Mouse (Mus musculus) kidney, embryonic 14.5 days (tissue): ENCODE data around the gene Traf3ip2. TPM values are rescaled to one million over a fixed set of nuclear protein-coding genes. Genes with fewer than 3 reads are reported as not detected.

ENCODE experiments used
- ATAC-seq: fragments of 200-750 bp; cut with Nextera tagmentation; 2 replicates; pipeline ENCODE4 v1.8.0; 2017; ENCODE audit warnings: moderate number of reproducible peaks, mild to moderate bottlenecking, moderate TSS enrichment, moderate library complexity; ENCODE audit not compliant: low FRiP score, low TSS enrichment
- H3K27ac ChIP-seq: fragments of 300-500 bp; sonication (generic); 2 replicates; pipeline ENCODE4 v1.5.1; 2014; ENCODE audit warnings: low read depth, mild to moderate bottlenecking, low read length, moderate library complexity, mixed read lengths
- H3K27me3 ChIP-seq: fragments of 300-500 bp; sonication (generic); 2 replicates; pipeline ENCODE4 v1.6.1; 2014; ENCODE audit warnings: mild to moderate bottlenecking, low read length; ENCODE audit not compliant: control insufficient read depth, insufficient read depth
- H3K36me3 ChIP-seq: fragments of 300-500 bp; sonication (generic); 2 replicates; pipeline ENCODE4 v1.6.1; 2014; ENCODE audit warnings: low read length, mixed read lengths; ENCODE audit not compliant: control insufficient read depth, insufficient read depth
- H3K4me1 ChIP-seq: fragments of 300-500 bp; sonication (generic); 2 replicates; pipeline ENCODE4 v1.6.1; 2014; ENCODE audit warnings: low read length, mixed read lengths; ENCODE audit not compliant: control insufficient read depth, insufficient read depth
- H3K4me2 ChIP-seq: fragments of 300-500 bp; sonication (generic); replicated peaks from 2 replicates; pipeline ENCODE4 v1.6.1; 2014; ENCODE audit warnings: low read depth, mild to moderate bottlenecking, low read length
- H3K4me3 ChIP-seq: fragments of 300-500 bp; sonication (generic); 2 replicates; pipeline ENCODE4 v1.5.1; 2014; ENCODE audit warnings: mild to moderate bottlenecking, low read length
- H3K9ac ChIP-seq: fragments of 300-500 bp; sonication (generic); 2 replicates; pipeline ENCODE4 v1.6.1; 2014; ENCODE audit warnings: low read depth, mild to moderate bottlenecking, low read length, moderate library complexity
- H3K9me3 ChIP-seq: fragments of 300-500 bp; sonication (generic); 2 replicates; pipeline ENCODE4 v1.6.1; 2016; ENCODE audit warnings: low read length; ENCODE audit not compliant: control insufficient read depth
- WGBS: fragments of 180-500 bp; shearing (Covaris S2); extraction: QIAGEN DNeasy Blood & Tissue Kit; methylation state at CpG from one replicate; pipeline ENCODE4 v1.1.7; 2014; 5-methylcytosine and 5-hydroxymethylcytosine counted together
- polyA plus RNA-seq: library from polyadenylated mRNA; unstranded; fragments of >200 nt; fragmentation: Nextera tagmentation; extraction: Ambion mirVana; gene quantifications from 2 replicates; pipeline ENCODE4 v1.2.1, GENCODE M21; 2014

Traf3ip2 gene
- polyA plus RNA-seq, 1 experiment from 2014 or later = 19.6 TPM

- Histone ChIP-seq H3K4me1 (peaks cover 37% of the 10 kb centered on the region), H3K4me2 (no peak overlapping the region), H3K4me3 (no peak overlapping the region), H3K9me3 (no peaks in the 10 kb centered on the region), H3K27me3 (no peaks in the 10 kb centered on the region; the same call in 1 of the 2 replicates), H3K36me3 (peaks cover 7% of the 10 kb centered on the region; the same call in 1 of the 2 replicates), H3K9ac (no peak overlapping the region), H3K27ac (peak overlapping the region; percentile 51; the same call in 1 of the 2 replicates)
- ATAC-seq = no peak
- 35% methylated on average over 12 of the region's 12 CpGs for WGBS
Observed at GRCm38 (mm10) chr10:39624837-39625625, 12.3 kb downstream of the Traf3ip2 start.

- Histone ChIP-seq H3K27me3 (no peaks in the 10 kb centered on the region; the same call in 1 of the 2 replicates), H3K4me3 (no peak overlapping the region), H3K9me3 (no peaks in the 10 kb centered on the region), H3K27ac (peak overlapping the region; percentile 62; the same call in 1 of the 2 replicates), H3K4me1 (peaks cover 40% of the 10 kb centered on the region), H3K9ac (no peak overlapping the region), H3K4me2 (no peak overlapping the region), H3K36me3 (peaks cover 7% of the 10 kb centered on the region; the same call in 1 of the 2 replicates)
- 38% methylated on average over 11 of the region's 11 CpGs for WGBS
- no peak for ATAC-seq
Observed at GRCm38 (mm10) chr10:39625626-39626260, 13.0 kb downstream of the Traf3ip2 start.

DNA sequence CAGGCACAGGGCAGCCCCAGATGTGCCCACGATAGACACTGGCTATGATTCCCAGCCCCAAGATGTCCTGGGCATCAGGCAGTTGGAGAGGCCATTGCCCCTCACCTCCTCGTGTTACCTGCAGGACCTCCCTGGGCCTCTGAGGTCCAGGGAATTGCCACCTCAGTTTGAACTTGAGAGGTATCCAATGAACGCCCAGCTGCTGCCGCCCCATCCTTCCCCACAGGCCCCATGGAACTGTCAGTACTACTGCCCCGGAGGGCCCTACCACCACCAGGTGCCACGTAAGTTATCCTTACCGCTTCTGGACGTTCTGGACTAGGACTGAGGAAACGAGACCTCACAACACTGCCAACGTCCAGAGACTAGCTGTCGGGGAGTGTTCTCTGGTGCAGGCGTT is 13.6 kb downstream of the Traf3ip2 start:
- ATAC-seq = no peak
- Histone ChIP-seq H3K36me3 (peaks cover 7% of the 10 kb centered on the region; the same call in 1 of the 2 replicates), H3K9ac (no peak overlapping the region), H3K27me3 (no peaks in the 10 kb centered on the region; the same call in 1 of the 2 replicates), H3K9me3 (no peaks in the 10 kb centered on the region), H3K4me1 (peaks cover 46% of the 10 kb centered on the region), H3K4me2 (no peak overlapping the region), H3K27ac (no peak overlapping the region; the same call in 1 of the 2 replicates), H3K4me3 (no peak overlapping the region)
- WGBS = 76% methylated on average over 12 of the region's 12 CpGs

- no peaks in the 10 kb centered on the region for H3K9me3 ChIP-seq
- H3K4me3 ChIP-seq = no peak overlapping the region
- 0 out of 2 replicates have a peak, but pooled peaks cover 3% of the 10 kb centered on the region for H3K36me3 ChIP-seq
- H3K4me2 ChIP-seq = no peak overlapping the region
- H3K27me3 ChIP-seq = no peaks in the 10 kb centered on the region; the same call in 1 of the 2 replicates
- H3K9ac ChIP-seq = no peak overlapping the region
- H3K4me1 ChIP-seq = peaks cover 59% of the 10 kb centered on the region
- H3K27ac ChIP-seq = peak overlapping the region; percentile 82; the same call in 1 of the 2 replicates
- WGBS = 53% methylated on average over 10 of the region's 10 CpGs
- no peak for ATAC-seq
Observed at GRCm38 (mm10) chr10:39628799-39629517, 16.2 kb downstream of the Traf3ip2 start.

DNA sequence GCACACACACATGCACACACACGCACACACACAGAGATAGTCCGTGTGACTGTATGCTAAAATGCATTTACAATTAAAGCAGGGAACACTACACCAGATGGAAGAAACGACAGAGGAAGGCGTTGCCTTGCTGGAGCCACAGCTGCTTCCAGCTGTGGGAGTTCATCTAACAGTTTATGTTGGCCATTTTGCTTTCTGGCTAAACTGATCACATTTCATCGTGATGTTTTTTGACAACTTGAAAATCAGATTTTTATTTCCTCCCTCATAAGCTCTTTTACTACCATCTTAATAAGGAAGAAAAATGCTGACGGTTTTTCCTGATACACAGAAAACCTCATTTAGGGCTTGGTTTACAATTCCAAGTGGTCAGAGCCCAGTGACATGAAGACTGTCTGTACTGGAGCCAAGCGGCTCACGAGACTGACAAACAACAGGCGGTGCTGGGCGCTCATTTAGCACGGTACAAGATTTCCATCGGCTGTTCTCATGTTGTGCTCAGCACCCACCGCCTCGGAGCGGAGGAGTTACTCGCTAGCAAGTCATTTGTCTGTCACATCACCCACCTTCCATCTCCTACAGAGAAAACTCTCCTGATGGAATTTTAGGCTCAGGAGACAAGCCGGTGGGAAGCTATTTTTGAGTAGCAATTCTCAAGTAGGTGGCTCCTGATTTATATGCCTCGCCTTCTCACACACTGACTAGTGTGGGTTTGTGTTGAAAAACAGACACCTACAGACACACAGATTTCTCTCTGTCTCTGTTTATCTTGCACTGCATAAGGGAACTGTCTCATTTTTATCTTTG is 17.2 kb downstream of the Traf3ip2 start:
- no peaks in the 10 kb centered on the region for H3K9me3 ChIP-seq
- H3K36me3 ChIP-seq = peaks cover 9% of the 10 kb centered on the region
- H3K27ac ChIP-seq = peak overlapping the region; percentile 82
- peaks cover 50% of the 10 kb centered on the region for H3K4me1 ChIP-seq
- ATAC-seq = peak; percentile 84
- H3K27me3 ChIP-seq = no peaks in the 10 kb centered on the region; the same call in 1 of the 2 replicates
- no peak overlapping the region for H3K9ac ChIP-seq
- peak overlapping the region; percentile 24; the same call in 1 of the 2 replicates for H3K4me2 ChIP-seq
- H3K4me3 ChIP-seq = no peak overlapping the region
- WGBS = 24% methylated on average over 18 of the region's 18 CpGs

- H3K27ac ChIP-seq = peak overlapping the region; percentile 82; the same call in 1 of the 2 replicates
- peaks cover 42% of the 10 kb centered on the region for H3K4me1 ChIP-seq
- 35% methylated on average over 6 of the region's 6 CpGs for WGBS
Observed at GRCm38 (mm10) chr10:39630811-39631210, 18.1 kb downstream of the Traf3ip2 start.

GRCm38 (mm10) chr10:39631627-39632026 is 18.9 kb downstream of the Traf3ip2 start:
- Histone ChIP-seq H3K4me2 (no peak overlapping the region), H3K27ac (no peak overlapping the region), H3K27me3 (no peaks in the 10 kb centered on the region), H3K9me3 (no peaks in the 10 kb centered on the region), H3K4me3 (no peak overlapping the region), H3K4me1 (peaks cover 37% of the 10 kb centered on the region), H3K36me3 (peaks cover 7% of the 10 kb centered on the region), H3K9ac (no peak overlapping the region)
- no peak for ATAC-seq
- 35% methylated on average over 14 of the region's 14 CpGs for WGBS

More at GRCm38 (mm10) chr10:39630811-39631210, 18.1 kb downstream of the Traf3ip2 start:
- no peak for ATAC-seq
- Histone ChIP-seq H3K36me3 (peaks cover 9% of the 10 kb centered on the region), H3K4me2 (no peak overlapping the region), H3K9ac (no peak overlapping the region), H3K27me3 (no peaks in the 10 kb centered on the region; the same call in 1 of the 2 replicates), H3K4me3 (no peak overlapping the region), H3K9me3 (no peaks in the 10 kb centered on the region)

DNA sequence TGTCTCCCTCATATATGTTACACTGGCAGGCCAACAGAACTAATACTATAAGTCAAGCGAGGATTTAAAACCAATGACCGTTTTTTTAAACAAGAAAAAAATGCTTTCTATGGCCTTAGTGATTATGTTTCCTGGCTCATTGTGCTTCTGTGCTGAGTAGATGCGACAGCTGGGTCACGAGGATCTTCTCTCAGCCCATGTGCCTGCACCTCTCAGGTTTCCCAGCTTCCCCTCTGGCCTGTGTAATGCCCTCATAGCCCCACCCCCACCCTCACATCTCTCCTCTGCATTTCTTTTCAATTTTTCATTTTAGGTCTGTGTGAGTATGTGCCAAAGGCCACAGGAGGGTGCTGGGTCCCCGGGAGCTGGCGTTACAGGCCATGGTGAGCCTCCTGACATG is 20.6 kb downstream of the Traf3ip2 start:
- WGBS = 70% methylated on average over 6 of the region's 6 CpGs
- no peak overlapping the region for H3K4me2 ChIP-seq
- peaks cover 43% of the 10 kb centered on the region for H3K4me1 ChIP-seq
- H3K9ac ChIP-seq = no peak overlapping the region
- H3K4me3 ChIP-seq = no peak overlapping the region
- H3K9me3 ChIP-seq = no peaks in the 10 kb centered on the region
- H3K27me3 ChIP-seq = no peaks in the 10 kb centered on the region
- ATAC-seq = no peak
- H3K36me3 ChIP-seq = peaks cover 6% of the 10 kb centered on the region
- no peak overlapping the region for H3K27ac ChIP-seq
